Mouse (Mus musculus): Measurements from ENCODE around the gene 4930452B06Rik. TPM values are rescaled to one million over a fixed set of nuclear protein-coding genes. Genes with fewer than 3 reads are reported as not detected.

Gene 4930452B06Rik
- total and polyA plus RNA-seq, 3 experiments, result not detected

GRCm38 (mm10) chr14:8536024-8536423 lies 130.0 kb downstream of the 4930452B06Rik start:
- no peaks in the 10 kb centered on the region for H3K27me3 ChIP-seq (ENCODE audit: control insufficient read depth in 1 of 2, insufficient read depth in 2 of 2, low read length in 2 of 2)
- no peaks in the 10 kb centered on the region for H3K36me3 ChIP-seq (ENCODE audit: control insufficient read depth in 1 of 2, insufficient read depth in 2 of 2, low read length in 2 of 2)
- H3K4me1 ChIP-seq (ENCODE audit: control insufficient read depth in 1 of 2, insufficient read depth in 2 of 2, low read length in 2 of 2), result no peaks in the 10 kb centered on the region
- no peak overlapping the region for H3K4me3 ChIP-seq (ENCODE audit: control insufficient read depth in 1 of 2, insufficient read depth in 1 of 2, low read depth in 2 of 2, low read length in 2 of 2)
- no peak for TF ChIP-seq HCFC1 (IDR thresholded peaks at IDR 0.05; ENCODE audit: low read depth, low read length)
- no peak for TF ChIP-seq MYB (IDR thresholded peaks at IDR 0.05; ENCODE audit: low read depth, low read length)
- TF ChIP-seq KAT2A (conservative IDR thresholded peaks at IDR 0.05; ENCODE audit: low read depth, low read length), result no peak
- no peak for TF ChIP-seq CHD1 (IDR thresholded peaks at IDR 0.05; ENCODE audit: low read depth, low read length)
- no peak for TF ChIP-seq MAZ (IDR thresholded peaks at IDR 0.05; ENCODE audit: low read depth, low read length)
- no peak for TF ChIP-seq SIN3A (IDR thresholded peaks at IDR 0.05; ENCODE audit: low read length)
- no peak for TF ChIP-seq UBTF (IDR thresholded peaks at IDR 0.05; ENCODE audit: borderline replicate concordance, insufficient read depth, low read depth, low read length)
- TF ChIP-seq SMC3 (IDR thresholded peaks at IDR 0.05; ENCODE audit: low read depth, low read length), result no peak
- TF ChIP-seq MXI1 (IDR thresholded peaks at IDR 0.05; ENCODE audit: low read depth, low read length), result no peak
- TF ChIP-seq NRF1 (IDR thresholded peaks at IDR 0.05; ENCODE audit: insufficient read depth, low read depth, low read length, poor library complexity, severe bottlenecking), result no peak
- no peak for TF ChIP-seq NELFE (IDR thresholded peaks at IDR 0.05; ENCODE audit: low read depth, low read length)
- no peak for TF ChIP-seq EP300 (IDR thresholded peaks at IDR 0.05; ENCODE audit: low read depth in 1 of 2, low read length in 2 of 2)
- no peak for TF ChIP-seq MAFK (IDR thresholded peaks at IDR 0.05; ENCODE audit: borderline replicate concordance, low read depth, low read length)
- no peak for TF ChIP-seq RCOR1 (IDR thresholded peaks at IDR 0.05; ENCODE audit: low read depth, low read length)
- no peak for TF ChIP-seq POLR2A (IDR thresholded peaks at IDR 0.05; ENCODE audit: control insufficient read depth in 1 of 2, insufficient read depth in 1 of 2, low read depth in 1 of 2, low read length in 2 of 2, poor library complexity in 1 of 2)
- TF ChIP-seq CHD2 (IDR thresholded peaks at IDR 0.05; ENCODE audit: low read length), result no peak
- H3K27ac ChIP-seq (ENCODE audit: control insufficient read depth, low read depth, low read length), result no peak overlapping the region
- no peak overlapping the region for H3K9ac ChIP-seq (ENCODE audit: control insufficient read depth, low read depth, low read length, poor library complexity, severe bottlenecking)
- DNase-seq (ENCODE audit: low read depth, low spot score), result no peak
- no peaks in the 10 kb centered on the region for H3K79me2 ChIP-seq (ENCODE audit: control insufficient read depth, insufficient read depth, low read length, poor library complexity)
- no peaks in the 10 kb centered on the region for H3K9me3 ChIP-seq (replicated peaks; ENCODE audit: insufficient read depth, low read length)

GRCm38 (mm10) chr14:8525232-8525631 lies 140.8 kb downstream of the 4930452B06Rik start:
- Histone ChIP-seq H3K79me2 (ENCODE audit: control insufficient read depth, insufficient read depth, low read length, poor library complexity) (no peaks in the 10 kb centered on the region), H3K27ac (ENCODE audit: control insufficient read depth, low read depth, low read length) (no peak overlapping the region), H3K9ac (ENCODE audit: control insufficient read depth, low read depth, low read length, poor library complexity, severe bottlenecking) (no peak overlapping the region), H3K27me3 (ENCODE audit: control insufficient read depth in 1 of 2, insufficient read depth in 2 of 2, low read length in 2 of 2) (no peaks in the 10 kb centered on the region), H3K36me3 (ENCODE audit: control insufficient read depth in 1 of 2, insufficient read depth in 2 of 2, low read length in 2 of 2) (no peaks in the 10 kb centered on the region), H3K9me3 (replicated peaks; ENCODE audit: insufficient read depth, low read length) (no peaks in the 10 kb centered on the region), H3K4me1 (ENCODE audit: control insufficient read depth in 1 of 2, insufficient read depth in 2 of 2, low read length in 2 of 2) (no peaks in the 10 kb centered on the region), H3K4me3 (ENCODE audit: control insufficient read depth in 1 of 2, insufficient read depth in 1 of 2, low read depth in 2 of 2, low read length in 2 of 2) (no peak overlapping the region)
- no peak for TF ChIP-seq TBP (IDR thresholded peaks at IDR 0.05; ENCODE audit: low read depth, low read length)
- no peak for TF ChIP-seq ZKSCAN1 (IDR thresholded peaks at IDR 0.05; ENCODE audit: low read depth, low read length)
- TF ChIP-seq NELFE (IDR thresholded peaks at IDR 0.05; ENCODE audit: low read depth, low read length), result no peak
- TF ChIP-seq POLR2A (IDR thresholded peaks at IDR 0.05; ENCODE audit: control insufficient read depth in 1 of 2, insufficient read depth in 1 of 2, low read depth in 1 of 2, low read length in 2 of 2, poor library complexity in 1 of 2), result no peak
- TF ChIP-seq GABPA (IDR thresholded peaks at IDR 0.05; ENCODE audit: low read depth, low read length), result no peak
- TF ChIP-seq MAZ (IDR thresholded peaks at IDR 0.05; ENCODE audit: low read depth, low read length), result no peak
- TF ChIP-seq CHD2 (IDR thresholded peaks at IDR 0.05; ENCODE audit: low read length), result no peak
- no peak for TF ChIP-seq BHLHE40 (IDR thresholded peaks at IDR 0.05; ENCODE audit: borderline replicate concordance, low read depth, low read length)
- TF ChIP-seq USF1 (IDR thresholded peaks at IDR 0.05; ENCODE audit: low read depth, low read length), result no peak
- TF ChIP-seq MEF2A (IDR thresholded peaks at IDR 0.05; ENCODE audit: extremely low read depth, insufficient replicate concordance, low read depth, low read length, poor library complexity, severe bottlenecking), result no peak
- TF ChIP-seq UBTF (IDR thresholded peaks at IDR 0.05; ENCODE audit: borderline replicate concordance, insufficient read depth, low read depth, low read length), result no peak
- no peak for TF ChIP-seq EP300 (IDR thresholded peaks at IDR 0.05; ENCODE audit: low read depth in 1 of 2, low read length in 2 of 2)
- TF ChIP-seq KAT2A (conservative IDR thresholded peaks at IDR 0.05; ENCODE audit: low read depth, low read length), result no peak
- DNase-seq (ENCODE audit: low read depth, low spot score), result no peak
